Mouse (Mus musculus) midbrain, embryonic 16.5 days (tissue): ENCODE measurements around the gene Sf1. TPM values are rescaled to one million over a fixed set of nuclear protein-coding genes. Genes with fewer than 3 reads are reported as not detected.

Source experiments
- ATAC-seq: fragments of 200-750 bp; cut with Nextera tagmentation; 2 replicates; pipeline ENCODE4 v1.8.0; 2017; ENCODE audit warnings: moderate TSS enrichment
- H3K27ac ChIP-seq: fragments of 300-500 bp; sonication (generic); 2 replicates; pipeline ENCODE4 v1.5.1; 2014; ENCODE audit warnings: mild to moderate bottlenecking, low read length, mixed read lengths
- H3K27me3 ChIP-seq: fragments of 300-500 bp; sonication (generic); 2 replicates; pipeline ENCODE4 v1.6.1; 2014; ENCODE audit warnings: low read depth, low read length, mixed read lengths; ENCODE audit not compliant: control insufficient read depth, insufficient read depth
- H3K36me3 ChIP-seq: fragments of 300-500 bp; sonication (generic); 2 replicates; pipeline ENCODE4 v1.6.1; 2014; ENCODE audit warnings: mild to moderate bottlenecking, low read length, moderate library complexity, mixed read lengths; ENCODE audit not compliant: control insufficient read depth, insufficient read depth
- H3K4me1 ChIP-seq: fragments of 300-500 bp; sonication (generic); 2 replicates; pipeline ENCODE4 v1.6.1; 2014; ENCODE audit warnings: mild to moderate bottlenecking, low read length, mixed read lengths; ENCODE audit not compliant: control insufficient read depth, insufficient read depth
- H3K4me2 ChIP-seq: fragments of 300-500 bp; sonication (generic); 2 replicates; pipeline ENCODE4 v1.6.1; 2014; ENCODE audit warnings: mild to moderate bottlenecking, low read length, mixed read lengths
- H3K4me3 ChIP-seq: fragments of 300-500 bp; sonication (generic); 2 replicates; pipeline ENCODE4 v1.5.1; 2014; ENCODE audit warnings: low read depth, mild to moderate bottlenecking, low read length, moderate library complexity, mixed read lengths
- H3K9ac ChIP-seq: fragments of 300-500 bp; sonication (generic); 2 replicates; pipeline ENCODE4 v1.6.1; 2014; ENCODE audit warnings: low read depth, low read length, mixed read lengths
- H3K9me3 ChIP-seq: fragments of 300-500 bp; sonication (generic); replicated peaks from 2 replicates; pipeline ENCODE4 v1.6.1; 2014; ENCODE audit warnings: mild to moderate bottlenecking, low read length, mixed read lengths; ENCODE audit not compliant: control insufficient read depth, poor library complexity, severe bottlenecking
- WGBS: fragments of 180-500 bp; shearing (Covaris S2); extraction: QIAGEN DNeasy Blood & Tissue Kit; methylation state at CpG from one replicate; pipeline ENCODE4 v1.1.7; 2014; 5-methylcytosine and 5-hydroxymethylcytosine counted together
- polyA plus RNA-seq: library from polyadenylated mRNA; unstranded; fragments of >200 nt; fragmentation: Nextera tagmentation; extraction: Ambion mirVana; gene quantifications from 2 replicates; pipeline ENCODE4 v1.2.1, GENCODE M21; 2015

Gene Sf1
- polyA plus RNA-seq, 1 experiment from 2014 or later: 95.9 TPM

DNA sequence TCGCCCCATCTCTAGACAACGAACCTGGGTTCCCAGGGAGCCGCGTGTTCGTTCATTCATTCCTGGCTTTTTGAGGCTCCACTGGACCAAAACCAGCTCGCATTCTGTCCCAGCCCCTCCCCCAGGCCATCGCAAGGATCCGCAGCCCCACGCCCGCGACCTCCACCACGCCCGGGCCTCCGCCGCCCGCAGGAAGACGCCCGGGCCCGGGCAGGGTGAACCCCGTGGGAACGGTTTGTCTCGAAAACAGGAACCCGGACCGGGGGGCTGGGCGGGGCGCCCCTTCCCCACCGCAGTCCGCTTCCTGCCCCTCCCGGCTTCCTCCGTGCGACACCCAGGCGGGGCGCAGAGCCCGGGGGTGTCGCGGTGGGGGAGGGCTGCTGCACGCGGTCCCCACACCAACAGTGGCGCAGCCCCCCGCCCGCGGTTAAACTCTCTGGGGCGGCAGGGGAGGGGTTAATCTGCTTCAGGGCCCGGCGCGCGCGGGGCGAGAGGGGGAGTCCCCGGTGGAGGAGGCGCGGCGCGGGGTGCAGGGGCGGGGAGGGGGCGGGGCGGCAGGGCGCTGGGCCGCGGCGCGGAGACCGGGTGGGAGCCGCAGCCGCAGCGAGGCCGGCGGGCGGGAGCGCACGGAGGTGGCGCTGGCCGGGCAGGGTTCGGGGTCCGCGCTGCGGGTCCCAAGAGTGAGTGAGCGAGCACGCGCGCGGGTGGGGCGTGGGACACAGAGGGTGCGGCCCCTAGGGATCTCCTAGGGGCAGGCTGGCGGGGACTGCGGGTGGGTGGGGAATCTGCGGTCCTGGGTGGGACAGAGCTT is 36.0 kb downstream of the Sf1 start, which contains the start of gene Rasgrp2:
Rasgrp2 (plus strand) TSS at position 56 of the 811 bp plus-strand sequence.
- ATAC-seq: peak; percentile 26; the same call in 1 of the 2 replicates

DNA sequence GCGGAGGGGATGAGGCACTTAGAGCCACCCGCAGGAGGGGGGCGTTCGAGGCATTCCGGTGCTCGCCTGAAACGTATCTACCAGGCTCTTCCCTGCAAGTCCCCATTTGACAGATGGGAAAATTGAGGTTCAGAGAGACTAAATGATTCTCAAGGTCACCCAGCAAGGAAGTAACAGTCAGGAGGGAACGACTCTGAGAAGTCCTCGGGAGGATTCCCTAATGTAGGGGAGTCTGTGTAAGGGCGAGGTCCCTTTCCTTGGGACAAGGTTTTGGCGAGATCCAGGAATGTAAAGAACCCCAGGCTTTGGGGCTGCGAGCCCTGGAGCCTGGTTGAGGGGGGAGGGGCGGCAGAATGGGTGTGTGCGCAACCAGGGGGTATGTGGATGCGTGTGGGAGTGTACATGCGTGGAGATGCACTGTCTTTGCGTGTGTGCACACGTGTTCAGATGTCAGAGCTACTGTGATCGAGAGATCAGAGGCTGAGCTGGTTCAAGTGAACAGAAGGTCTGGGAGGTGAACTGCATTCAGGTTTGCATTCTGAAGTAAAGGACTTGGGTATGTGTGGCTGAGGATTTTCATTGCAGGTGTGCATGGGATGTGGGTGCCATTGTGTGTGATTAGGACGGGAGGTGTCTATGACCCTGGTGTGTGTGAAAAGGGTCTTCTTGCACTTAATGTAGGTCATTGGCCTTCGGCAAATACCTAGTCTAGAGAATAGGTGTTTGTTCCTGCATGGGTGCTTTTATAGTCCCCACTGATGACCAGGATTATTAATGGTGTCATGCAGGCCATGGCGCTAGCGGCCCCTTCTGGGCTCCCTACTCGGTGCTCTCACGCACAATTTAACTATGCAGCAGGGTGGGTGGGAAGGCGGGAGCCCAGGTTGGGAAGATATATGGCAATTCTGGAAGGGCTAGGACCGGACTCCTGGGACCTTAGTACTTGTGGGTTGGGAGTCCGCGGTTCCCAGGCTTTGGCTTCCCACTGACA is 36.9 kb downstream of the Sf1 start:
- Histone ChIP-seq H3K36me3 (no peaks in the 10 kb centered on the region), H3K4me3 (peak overlapping the region; percentile 65), H3K27ac (peak overlapping the region; percentile 83), H3K9ac (peak overlapping the region; percentile 83), H3K4me2 (peak overlapping the region; percentile 97), H3K4me1 (peaks cover 34% of the 10 kb centered on the region), H3K9me3 (no peaks in the 10 kb centered on the region), H3K27me3 (peaks cover 2% of the 10 kb centered on the region; the same call in 1 of the 2 replicates)
- 1% methylated on average over 28 of the region's 29 CpGs for WGBS
- peak; percentile 13; the same call in 1 of the 2 replicates for ATAC-seq

More for the DNA sequence above, 36.0 kb downstream of the Sf1 start, which contains the start of gene Rasgrp2:
- peaks cover 2% of the 10 kb centered on the region; the same call in 1 of the 2 replicates for H3K27me3 ChIP-seq
- H3K9ac ChIP-seq: peak within 1 kb of the TSS; percentile 83
- H3K4me3 ChIP-seq: peak within 1 kb of the TSS; percentile 65
- no peaks in the 10 kb centered on the region for H3K9me3 ChIP-seq
- H3K4me2 ChIP-seq: peak within 1 kb of the TSS; percentile 97
- under 1% methylated on average over 70 of the region's 87 CpGs for WGBS
- no peaks in the 10 kb centered on the region for H3K36me3 ChIP-seq
- peak within 1 kb of the TSS; percentile 83 for H3K27ac ChIP-seq
- peaks cover 34% of the 10 kb centered on the region for H3K4me1 ChIP-seq

DNA sequence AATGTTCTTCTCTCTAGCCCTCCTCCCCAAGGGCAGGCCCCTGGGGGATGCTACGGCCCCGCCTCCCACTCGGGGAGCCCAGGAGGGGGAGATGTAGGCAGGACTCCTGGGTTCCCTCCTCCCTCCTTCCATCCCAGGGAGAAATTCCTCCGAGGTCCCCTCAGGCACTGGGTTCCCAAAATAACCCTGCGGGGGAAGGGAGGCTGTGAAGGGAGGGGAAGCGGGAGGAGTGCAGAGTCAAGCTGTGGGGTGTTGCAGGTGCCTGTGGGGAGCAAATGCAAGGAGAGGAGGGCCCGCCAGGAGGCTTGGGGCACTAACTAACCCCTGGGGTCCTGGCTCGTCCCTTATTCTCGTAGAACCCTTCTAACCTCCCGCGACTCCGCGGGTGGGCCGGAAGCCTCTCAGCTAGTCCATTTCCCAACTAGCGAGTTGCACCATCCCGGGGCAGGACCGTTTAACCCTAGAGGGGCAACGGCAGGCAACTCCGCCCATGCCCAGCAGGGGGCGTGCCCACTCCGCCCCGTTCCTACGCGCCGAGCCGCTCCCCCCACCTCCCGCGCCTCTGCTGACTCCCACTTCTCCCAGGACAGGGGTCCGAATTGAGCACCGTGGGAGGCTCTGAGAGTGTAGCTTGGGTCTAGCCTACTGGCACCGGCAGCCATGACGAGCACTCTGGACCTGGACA is 37.8 kb downstream of the Sf1 start:
- Histone ChIP-seq H3K4me1 (peaks cover 34% of the 10 kb centered on the region), H3K9ac (peak overlapping the region; percentile 83), H3K27ac (no peak overlapping the region), H3K27me3 (peaks cover 2% of the 10 kb centered on the region; the same call in 1 of the 2 replicates), H3K9me3 (no peaks in the 10 kb centered on the region), H3K36me3 (no peaks in the 10 kb centered on the region), H3K4me3 (peak overlapping the region; percentile 65), H3K4me2 (peak overlapping the region; percentile 97)
- ATAC-seq: no peak; the same call in 1 of the 2 replicates
- 0% methylated on average over 32 of the region's 32 CpGs for WGBS

DNA sequence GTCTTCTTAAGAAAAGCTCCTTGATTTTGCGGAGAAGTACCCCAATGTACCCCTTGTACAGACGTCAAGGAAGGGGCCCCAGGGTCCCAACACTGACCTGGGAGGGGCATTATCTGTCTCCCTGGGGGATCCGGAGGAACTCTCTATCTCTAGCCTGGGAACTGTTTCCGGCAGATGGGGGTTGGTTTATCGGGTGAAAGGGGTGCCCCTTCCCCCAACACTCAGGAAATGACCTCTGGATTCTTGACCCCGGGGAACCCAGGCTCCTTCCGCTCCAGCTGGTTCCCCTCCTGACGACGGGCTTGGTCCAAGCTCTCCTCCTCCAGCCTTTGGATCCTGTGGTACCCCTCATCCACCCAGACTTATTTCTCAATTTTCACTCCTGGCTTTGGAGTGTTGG is 38.5 kb downstream of the Sf1 start:
- Histone ChIP-seq H3K4me2 (peak overlapping the region; percentile 97), H3K27ac (no peak overlapping the region), H3K4me3 (peak overlapping the region; percentile 65), H3K9ac (peak overlapping the region; percentile 83), H3K4me1 (peaks cover 34% of the 10 kb centered on the region), H3K27me3 (peaks cover 2% of the 10 kb centered on the region; the same call in 1 of the 2 replicates), H3K36me3 (no peaks in the 10 kb centered on the region), H3K9me3 (no peaks in the 10 kb centered on the region)
- WGBS: 21% methylated on average over 9 of the region's 9 CpGs
- ATAC-seq: no peak

DNA sequence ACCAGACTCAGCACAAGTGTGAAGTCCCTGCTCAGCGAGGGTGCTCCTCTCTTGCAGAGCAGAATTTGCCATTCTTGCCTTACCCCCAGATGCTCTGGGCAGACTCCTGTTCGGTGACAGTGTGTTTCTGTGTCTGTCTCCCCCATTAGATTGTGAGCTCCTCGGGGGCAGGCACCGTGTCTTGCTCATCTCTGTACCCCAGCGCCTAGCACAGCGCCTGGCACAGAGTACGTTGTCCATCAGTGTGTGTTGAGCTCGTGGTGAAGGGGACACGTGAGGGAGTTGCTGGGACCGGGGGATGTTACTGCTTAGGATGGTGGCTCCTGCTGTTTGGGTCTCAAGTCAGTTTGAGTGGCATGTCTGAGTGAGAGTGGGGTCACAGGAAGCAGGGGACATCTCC is 40.4 kb downstream of the Sf1 start:
- Histone ChIP-seq H3K27me3 (peaks cover 2% of the 10 kb centered on the region; the same call in 1 of the 2 replicates), H3K27ac (no peak overlapping the region), H3K4me2 (no peak overlapping the region), H3K4me3 (no peak overlapping the region), H3K36me3 (no peaks in the 10 kb centered on the region), H3K9me3 (no peaks in the 10 kb centered on the region), H3K4me1 (peaks cover 29% of the 10 kb centered on the region), H3K9ac (no peak overlapping the region)
- ATAC-seq: no peak
- WGBS: 85% methylated on average over 10 of the region's 10 CpGs

DNA sequence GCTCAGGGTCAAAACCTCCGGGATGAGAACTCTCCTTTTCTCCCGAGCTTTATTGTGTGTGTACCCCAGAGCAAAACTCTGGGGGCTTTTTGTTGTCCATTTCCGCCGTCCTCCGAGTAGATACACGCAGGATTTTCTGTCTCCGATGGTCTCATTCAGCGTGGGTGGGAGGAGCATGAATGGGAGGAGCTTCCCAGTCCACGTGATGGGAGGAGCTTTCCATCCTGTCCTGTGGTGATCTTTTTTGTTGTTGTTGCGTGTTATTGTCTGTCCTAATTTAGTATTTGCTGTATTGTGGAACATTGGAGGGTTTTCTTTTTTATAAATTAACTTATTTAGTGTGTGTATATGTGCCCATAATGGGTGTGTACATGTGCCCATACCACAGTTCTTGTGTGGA is 41.9 kb downstream of the Sf1 start:
- Histone ChIP-seq H3K36me3 (no peaks in the 10 kb centered on the region), H3K4me3 (no peak overlapping the region), H3K4me1 (peaks cover 18% of the 10 kb centered on the region), H3K27ac (no peak overlapping the region), H3K9ac (no peak overlapping the region), H3K4me2 (no peak overlapping the region), H3K9me3 (no peaks in the 10 kb centered on the region), H3K27me3 (peaks cover 2% of the 10 kb centered on the region; the same call in 1 of the 2 replicates)
- no peak for ATAC-seq
- WGBS: 47% methylated on average over 10 of the region's 10 CpGs

DNA sequence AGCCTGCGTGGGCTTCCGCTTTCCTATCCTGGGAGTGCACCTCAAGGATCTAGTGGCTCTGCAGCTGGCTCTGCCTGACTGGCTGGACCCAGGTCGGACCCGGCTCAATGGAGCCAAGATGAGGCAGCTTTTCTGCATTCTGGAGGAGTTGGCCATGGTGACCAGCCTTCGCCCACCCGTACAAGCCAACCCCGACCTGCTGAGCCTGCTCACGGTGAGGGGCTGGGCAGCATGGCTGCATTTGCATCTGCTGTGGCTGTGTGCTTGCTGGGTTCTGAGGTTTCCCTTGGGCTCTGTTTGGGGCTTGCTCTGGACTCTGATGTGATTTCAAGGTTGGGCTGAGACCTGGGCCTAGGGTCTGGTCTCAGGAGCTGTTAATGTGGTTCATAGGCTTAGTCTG is 43.6 kb downstream of the Sf1 start:
- no peak for ATAC-seq
- Histone ChIP-seq H3K36me3 (no peaks in the 10 kb centered on the region), H3K4me2 (no peak overlapping the region), H3K27ac (no peak overlapping the region), H3K9me3 (no peaks in the 10 kb centered on the region), H3K4me1 (peaks cover 2% of the 10 kb centered on the region), H3K9ac (no peak overlapping the region), H3K27me3 (0 out of 2 replicates have a peak, but pooled peaks cover 2% of the 10 kb centered on the region), H3K4me3 (no peak overlapping the region)
- WGBS: 75% methylated on average over 8 of the region's 8 CpGs

DNA sequence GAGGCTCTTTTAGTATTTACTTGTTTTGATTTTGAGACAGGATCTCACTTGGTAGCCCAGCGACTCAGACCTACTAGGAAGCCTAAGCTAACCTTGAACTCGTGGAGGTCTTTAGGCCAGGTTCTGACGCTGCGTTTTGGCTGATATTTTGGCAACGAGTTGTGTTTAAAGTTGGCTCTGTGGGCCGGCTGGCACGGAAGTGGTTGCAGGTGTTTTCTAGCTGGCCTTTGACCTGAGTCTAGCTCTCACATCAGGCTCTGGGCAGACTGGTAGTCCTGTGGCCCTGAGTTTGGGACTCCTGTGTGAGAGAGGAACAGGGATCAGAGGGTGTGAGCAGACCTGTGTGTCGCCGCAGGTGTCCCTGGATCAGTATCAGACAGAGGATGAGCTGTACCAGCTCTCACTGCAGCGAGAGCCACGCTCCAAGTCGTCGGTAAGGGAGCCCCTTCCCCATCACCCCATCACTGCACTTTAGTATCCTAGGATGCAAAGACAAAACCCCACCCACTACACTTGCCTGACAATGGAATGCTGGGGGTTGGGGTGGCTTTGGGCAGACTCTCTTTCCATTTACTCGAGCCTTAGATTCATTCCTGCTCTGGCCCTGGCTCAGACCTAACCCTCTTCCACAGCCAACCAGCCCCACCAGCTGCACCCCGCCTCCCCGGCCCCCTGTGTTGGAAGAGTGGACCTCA is 44.5 kb downstream of the Sf1 start:
- no peaks in the 10 kb centered on the region for H3K9me3 ChIP-seq
- no peak overlapping the region for H3K9ac ChIP-seq
- no peaks in the 10 kb centered on the region for H3K27me3 ChIP-seq
- H3K4me3 ChIP-seq: no peak overlapping the region
- no peaks in the 10 kb centered on the region for H3K4me1 ChIP-seq
- H3K36me3 ChIP-seq: no peaks in the 10 kb centered on the region
- no peak overlapping the region for H3K27ac ChIP-seq
- no peak for ATAC-seq
- 49% methylated on average over 16 of the region's 16 CpGs for WGBS
- H3K4me2 ChIP-seq: no peak overlapping the region
